Mouse (Mus musculus) liver, adult 2 months (tissue): ENCODE measurements around the gene Cldn24.

Source experiments
- CTCF ChIP-seq: fragments of 200-500 bp; IDR thresholded peaks from 2 replicates; pipeline ENCODE4 v1.5.1; 2011; ENCODE audit warnings: low read depth, low read length, control low read depth
- POLR2A ChIP-seq: fragments of 200-500 bp; IDR thresholded peaks from 2 replicates; pipeline ENCODE4 v1.6.1; 2011; ENCODE audit warnings: low read length, control low read depth; ENCODE audit not compliant: insufficient read depth; ENCODE audit errors: extremely low read depth

DNA sequence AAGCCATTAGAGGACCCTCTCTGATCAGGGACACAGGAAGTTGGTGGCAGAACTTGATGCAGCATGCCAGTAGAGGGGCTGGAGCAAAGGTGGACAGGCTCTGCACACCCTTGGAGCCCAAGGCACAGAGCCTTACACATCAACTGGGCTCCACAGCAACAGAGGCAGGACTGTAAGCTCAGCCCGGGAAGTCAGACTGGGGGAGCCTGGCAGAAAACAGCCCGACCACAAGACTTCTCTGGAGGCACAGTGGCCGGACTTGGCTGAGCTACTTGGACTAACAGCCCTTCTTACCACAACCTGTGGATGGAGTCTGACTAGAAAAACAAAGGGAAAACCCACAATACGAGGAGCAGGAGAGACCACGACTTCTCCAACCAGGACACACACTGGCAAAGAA is 31.4 kb downstream of the Cldn24 start:
- no peak for TF ChIP-seq POLR2A
- no peak for TF ChIP-seq CTCF
